Mouse (Mus musculus) liver, embryonic 11.5 days (tissue): ENCODE results near the gene Zfp467. TPM values are rescaled to one million over a fixed set of nuclear protein-coding genes. Genes with fewer than 3 reads are reported as not detected.

Experiments
- ATAC-seq: fragments of 200-750 bp; cut with Nextera tagmentation; replicated peaks from 2 replicates; pipeline ENCODE4 v1.8.0; 2017; ENCODE audit warnings: moderate number of reproducible peaks, mild to moderate bottlenecking, moderate TSS enrichment, moderate library complexity; ENCODE audit not compliant: low FRiP score
- DNase-seq: peaks from one replicate; pipeline ENCODE4 v3.0.0-alpha.2; 2017; ENCODE audit warnings: low spot score
- H3K27ac ChIP-seq: fragments of 300-500 bp; sonication (generic); 2 replicates; pipeline ENCODE4 v1.5.1; 2014; ENCODE audit warnings: mild to moderate bottlenecking, low read depth, low read length, control low read depth
- H3K27me3 ChIP-seq: fragments of 300-500 bp; sonication (generic); replicated peaks from 2 replicates; pipeline ENCODE4 v1.6.1; 2014; ENCODE audit warnings: low read length, mixed read lengths; ENCODE audit not compliant: control insufficient read depth, insufficient read depth
- H3K36me3 ChIP-seq: fragments of 300-500 bp; sonication (generic); 2 replicates; pipeline ENCODE4 v1.6.1; 2014; ENCODE audit warnings: mild to moderate bottlenecking, low read length, moderate library complexity, mixed read lengths; ENCODE audit not compliant: control insufficient read depth, insufficient read depth
- H3K4me1 ChIP-seq: fragments of 300-500 bp; sonication (generic); replicated peaks from 2 replicates; pipeline ENCODE4 v1.6.1; 2014; ENCODE audit warnings: low read length, mixed read lengths; ENCODE audit not compliant: control insufficient read depth, insufficient read depth
- H3K4me2 ChIP-seq: fragments of 300-500 bp; sonication (generic); 2 replicates; pipeline ENCODE4 v1.6.1; 2014; ENCODE audit warnings: mild to moderate bottlenecking, control low read depth, moderate library complexity
- H3K4me3 ChIP-seq: fragments of 300-500 bp; sonication (generic); 2 replicates; pipeline ENCODE4 v1.5.1; 2014; ENCODE audit warnings: low read depth, low read length, control low read depth
- H3K9ac ChIP-seq: fragments of 300-500 bp; sonication (generic); 2 replicates; pipeline ENCODE4 v1.6.1; 2014; ENCODE audit warnings: low read depth, low read length, control low read depth
- H3K9me3 ChIP-seq: fragments of 300-500 bp; sonication (generic); 2 replicates; pipeline ENCODE4 v1.6.1; 2016; ENCODE audit warnings: low read length, inconsistent platforms, mixed read lengths; ENCODE audit not compliant: control insufficient read depth
- WGBS: fragments of 180-500 bp; shearing (Covaris S2); extraction: QIAGEN DNeasy Blood & Tissue Kit; methylation state at CpG from one replicate; pipeline ENCODE4 v1.1.7; 2014; 5-methylcytosine and 5-hydroxymethylcytosine counted together
- polyA plus RNA-seq: library from polyadenylated mRNA; unstranded; fragments of >200 nt; fragmentation: Nextera tagmentation; extraction: Ambion mirVana; gene quantifications from 2 replicates; pipeline ENCODE4 v1.2.1, GENCODE M21; 2014

The Zfp467 gene
- polyA plus RNA-seq, 1 experiment from 2014 or later: 6.9 TPM

DNA sequence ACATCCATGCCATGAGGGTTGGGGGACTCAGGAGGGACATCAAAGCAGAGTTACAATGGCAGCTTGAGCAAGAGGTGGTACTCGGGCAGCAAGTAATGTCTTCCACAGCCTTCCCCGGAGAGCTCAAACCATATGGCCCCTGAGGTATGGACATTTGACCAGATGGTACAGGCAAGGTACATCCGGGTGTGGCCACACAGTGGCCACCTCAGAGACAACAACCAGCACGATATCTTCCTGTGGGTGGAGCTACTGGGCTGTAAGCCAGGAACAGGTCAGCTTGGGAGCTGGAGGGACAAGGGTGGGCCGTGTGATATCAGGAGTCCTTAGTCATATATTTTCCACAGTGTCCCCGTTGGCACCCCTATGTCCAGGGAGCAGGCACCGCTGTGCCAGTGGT, 21.9 kb upstream of the Zfp467 start:
- Histone ChIP-seq H3K27me3 (no peaks in the 10 kb centered on the region), H3K9me3 (no peaks in the 10 kb centered on the region), H3K9ac (no peak overlapping the region), H3K4me2 (no peak overlapping the region), H3K27ac (no peak overlapping the region), H3K4me3 (no peak overlapping the region), H3K4me1 (no peaks in the 10 kb centered on the region), H3K36me3 (no peaks in the 10 kb centered on the region)
- ATAC-seq (no peak), DNase-seq (no peak)
- WGBS: 72% methylated on average over 7 of the region's 7 CpGs

GRCm38 (mm10) chr6:48466715-48467114, 21.1 kb upstream of the Zfp467 start:
- Histone ChIP-seq H3K36me3 (no peaks in the 10 kb centered on the region), H3K9ac (no peak overlapping the region), H3K27ac (no peak overlapping the region), H3K9me3 (no peaks in the 10 kb centered on the region), H3K4me3 (no peak overlapping the region), H3K27me3 (no peaks in the 10 kb centered on the region), H3K4me1 (no peaks in the 10 kb centered on the region), H3K4me2 (no peak overlapping the region)
- no peak for DNase-seq
- 37% methylated on average over 6 of the region's 6 CpGs for WGBS
- no peak; the same call in 1 of the 2 replicates for ATAC-seq

- Histone ChIP-seq H3K27ac (no peak overlapping the region), H3K27me3 (no peaks in the 10 kb centered on the region), H3K4me2 (no peak overlapping the region), H3K9ac (no peak overlapping the region), H3K4me3 (no peak overlapping the region), H3K36me3 (no peaks in the 10 kb centered on the region), H3K9me3 (no peaks in the 10 kb centered on the region), H3K4me1 (no peaks in the 10 kb centered on the region)
- 85% methylated on average over 13 of the region's 13 CpGs for WGBS
- no peak for DNase-seq
- no peak for ATAC-seq
Observed at GRCm38 (mm10) chr6:48464966-48465679, 19.5 kb upstream of the Zfp467 start.

- Histone ChIP-seq H3K27ac (no peak overlapping the region), H3K36me3 (no peaks in the 10 kb centered on the region), H3K9me3 (no peaks in the 10 kb centered on the region), H3K4me2 (no peak overlapping the region), H3K4me3 (no peak overlapping the region), H3K9ac (no peak overlapping the region), H3K27me3 (no peaks in the 10 kb centered on the region), H3K4me1 (no peaks in the 10 kb centered on the region)
- no peak for DNase-seq
- WGBS: 64% methylated on average over 3 of the region's 3 CpGs
- no peak for ATAC-seq
Observed at GRCm38 (mm10) chr6:48452771-48453170, 7.1 kb upstream of the Zfp467 start.

DNA sequence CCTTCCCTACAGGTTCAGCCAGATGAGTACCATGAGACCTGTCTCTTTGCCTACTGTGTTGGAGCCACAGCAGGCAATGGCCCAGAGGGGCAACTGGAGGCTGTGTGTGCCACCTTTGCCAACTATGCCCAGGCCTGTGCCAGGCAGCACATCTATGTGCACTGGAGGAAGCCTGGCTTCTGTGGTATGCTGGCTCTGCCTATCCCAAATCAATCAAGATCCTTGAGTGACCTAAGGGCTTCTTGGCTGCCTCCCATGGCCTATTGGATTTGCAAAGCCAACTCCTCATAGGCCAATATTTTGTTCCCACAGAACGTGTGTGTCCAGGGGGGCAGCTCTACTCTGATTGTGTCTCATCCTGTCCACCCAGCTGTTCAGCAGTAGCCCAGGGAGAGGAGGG, 6.5 kb upstream of the Zfp467 start:
- WGBS: 73% methylated on average over 1 of the region's 1 CpGs
- Histone ChIP-seq H3K9me3 (no peaks in the 10 kb centered on the region), H3K27me3 (no peaks in the 10 kb centered on the region), H3K36me3 (no peaks in the 10 kb centered on the region), H3K4me2 (no peak overlapping the region), H3K27ac (no peak overlapping the region), H3K9ac (no peak overlapping the region), H3K4me1 (no peaks in the 10 kb centered on the region), H3K4me3 (no peak overlapping the region)
- no peak for ATAC-seq
- no peak for DNase-seq

- Histone ChIP-seq H3K9me3 (no peaks in the 10 kb centered on the region), H3K4me2 (no peak overlapping the region), H3K27me3 (peaks cover 22% of the 10 kb centered on the region), H3K36me3 (no peaks in the 10 kb centered on the region), H3K9ac (no peak overlapping the region), H3K4me1 (peaks cover 2% of the 10 kb centered on the region; the same call in 1 of the 2 replicates), H3K27ac (no peak overlapping the region), H3K4me3 (no peak overlapping the region)
- 47% methylated on average over 7 of the region's 7 CpGs for WGBS
- ATAC-seq: no peak
- no peak for DNase-seq
Observed at GRCm38 (mm10) chr6:48448527-48448926, 2.9 kb upstream of the Zfp467 start.

- Histone ChIP-seq H3K27ac (no peak within 1 kb of the TSS), H3K4me2 (no peak within 1 kb of the TSS), H3K9ac (no peak within 1 kb of the TSS), H3K36me3 (no peaks in the 10 kb centered on the region), H3K4me3 (no peak within 1 kb of the TSS), H3K9me3 (no peaks in the 10 kb centered on the region), H3K4me1 (peaks cover 3% of the 10 kb centered on the region; the same call in 1 of the 2 replicates), H3K27me3 (peaks cover 22% of the 10 kb centered on the region)
- DNase-seq (no peak), ATAC-seq (no peak)
- 71% methylated on average over 1 of the region's 1 CpGs for WGBS
Observed at GRCm38 (mm10) chr6:48447929-48448328, 2.3 kb upstream of the Zfp467 start, which contains the start of gene Sspo. Sspo (plus strand) TSS chr6:48448229.

GRCm38 (mm10) chr6:48446896-48447295, 1.3 kb upstream of the Zfp467 start:
- ATAC-seq (no peak), DNase-seq (no peak)
- Histone ChIP-seq H3K4me1 (peaks cover 3% of the 10 kb centered on the region; the same call in 1 of the 2 replicates), H3K4me3 (no peak overlapping the region), H3K36me3 (no peaks in the 10 kb centered on the region; the same call in 1 of the 2 replicates), H3K4me2 (no peak overlapping the region), H3K9ac (no peak overlapping the region), H3K27me3 (peaks cover 22% of the 10 kb centered on the region), H3K27ac (no peak overlapping the region), H3K9me3 (peaks cover 3% of the 10 kb centered on the region; the same call in 1 of the 2 replicates)
- 78% methylated on average over 3 of the region's 3 CpGs for WGBS

- Histone ChIP-seq H3K27ac (no peak overlapping the region), H3K9ac (peak overlapping the region; percentile 61; the same call in 1 of the 2 replicates), H3K27me3 (peaks cover 22% of the 10 kb centered on the region), H3K4me2 (peak overlapping the region; percentile 84), H3K9me3 (peaks cover 3% of the 10 kb centered on the region; the same call in 1 of the 2 replicates), H3K4me3 (peak overlapping the region; percentile 64), H3K4me1 (peaks cover 4% of the 10 kb centered on the region; the same call in 1 of the 2 replicates), H3K36me3 (no peaks in the 10 kb centered on the region; the same call in 1 of the 2 replicates)
- no peak for ATAC-seq
- DNase-seq: no peak
- WGBS: 52% methylated on average over 3 of the region's 3 CpGs
Observed at GRCm38 (mm10) chr6:48446256-48446655, 631 bp upstream of the Zfp467 start.
